Mouse (Mus musculus) testis, postnatal 14 days (tissue): ENCODE data around the gene Gatm.
A peak's percentile ranks its signal among the peaks of the same experiment; 100 is the strongest.

Experiments
- DNase-seq: peaks from one replicate; pipeline ENCODE4 v3.0.0; 2021; ENCODE audit warnings: low spot score

The Gatm gene

GRCm38 (mm10) chr2:122610746-122611653 lies at the start of gene Gatm:
Gatm (minus strand) TSS chr2:122611303.
- DNase-seq = peak; percentile 80

- DNase-seq = no peak
Measured at GRCm38 (mm10) chr2:122659825-122660224, 48.7 kb upstream of the Gatm start.

GRCm38 (mm10) chr2:122657707-122658524 lies 46.8 kb upstream of the Gatm start:
- no peak for DNase-seq

GRCm38 (mm10) chr2:122656767-122657166 lies 45.7 kb upstream of the Gatm start:
- DNase-seq = no peak

- DNase-seq = no peak
Measured at GRCm38 (mm10) chr2:122656052-122656451, 44.9 kb upstream of the Gatm start.

GRCm38 (mm10) chr2:122652096-122653084 lies 41.3 kb upstream of the Gatm start:
- no peak for DNase-seq

- no peak for DNase-seq
Measured at GRCm38 (mm10) chr2:122638673-122639072, 27.6 kb upstream of the Gatm start.

- no peak for DNase-seq
Measured at GRCm38 (mm10) chr2:122638029-122638428, 26.9 kb upstream of the Gatm start.

GRCm38 (mm10) chr2:122637526-122637997 lies 26.5 kb upstream of the Gatm start:
- DNase-seq = peak; percentile 84

GRCm38 (mm10) chr2:122636686-122637085 lies 25.6 kb upstream of the Gatm start, which contains the start of gene AA467197:
AA467197 (plus strand) TSS chr2:122636986.
- no peak for DNase-seq

GRCm38 (mm10) chr2:122631226-122631801 lies 20.2 kb upstream of the Gatm start:
- DNase-seq = peak; percentile 46

- peak; percentile 90 for DNase-seq
Measured at GRCm38 (mm10) chr2:122630465-122631225, 19.5 kb upstream of the Gatm start.

GRCm38 (mm10) chr2:122629871-122630270 lies 18.8 kb upstream of the Gatm start:
- no peak for DNase-seq

GRCm38 (mm10) chr2:122628976-122629375 lies 17.9 kb upstream of the Gatm start:
- DNase-seq = peak; percentile 56

GRCm38 (mm10) chr2:122625930-122626329 lies 14.8 kb upstream of the Gatm start:
- DNase-seq = peak; percentile 79

- no peak for DNase-seq
Measured at GRCm38 (mm10) chr2:122621337-122622110, 10.4 kb upstream of the Gatm start.

GRCm38 (mm10) chr2:122618719-122619118 lies 7.6 kb upstream of the Gatm start:
- no peak for DNase-seq

GRCm38 (mm10) chr2:122617792-122618191 lies 6.7 kb upstream of the Gatm start:
- no peak for DNase-seq

- DNase-seq = peak; percentile 76
Measured at GRCm38 (mm10) chr2:122616237-122616636, 5.1 kb upstream of the Gatm start.

- no peak for DNase-seq
Measured at GRCm38 (mm10) chr2:122611654-122611973, 511 bp upstream of the Gatm start.
